Mouse (Mus musculus): Measurements from ENCODE around the gene Arid1b. TPM values are rescaled to one million over a fixed set of nuclear protein-coding genes. Genes with fewer than 3 reads are reported as not detected.
"Not testable (repeated sequence)": the region's sequence is repeated elsewhere in the genome, so short reads cannot be mapped to it uniquely, and the experiment has no call there.

Arid1b gene
- polyA plus RNA-seq, 1 experiment from 2014 or later = 22.6 TPM

GRCm38 (mm10) chr17:5109343-5109742, 115.2 kb downstream of the Arid1b start:
- WGBS = 84% methylated on average over 8 of the region's 8 CpGs
- Histone ChIP-seq H3K9me3 (ENCODE audit: control insufficient read depth, low read depth, low read length) (no peaks in the 10 kb centered on the region), H3K9ac (replicated peaks; ENCODE audit: low read depth, low read length) (no peak overlapping the region), H3K4me1 (ENCODE audit: control insufficient read depth, insufficient read depth, low read length) (peaks cover 28% of the 10 kb centered on the region), H3K36me3 (ENCODE audit: control insufficient read depth, insufficient read depth, low read length) (no peaks in the 10 kb centered on the region), H3K27me3 (ENCODE audit: control insufficient read depth, insufficient read depth, low read length) (no peaks in the 10 kb centered on the region), H3K4me2 (replicated peaks; ENCODE audit: low read depth, low read length) (no peak overlapping the region), H3K4me3 (ENCODE audit: low read depth, low read length) (no peak overlapping the region), H3K27ac (ENCODE audit: low read length) (0 out of 2 replicates have a peak overlapping the region, but pooled peaks have one; percentile 27)
- no peak for ATAC-seq (ENCODE audit: insufficient number of reproducible peaks, insufficient read depth, low FRiP score, low read depth)

DNA sequence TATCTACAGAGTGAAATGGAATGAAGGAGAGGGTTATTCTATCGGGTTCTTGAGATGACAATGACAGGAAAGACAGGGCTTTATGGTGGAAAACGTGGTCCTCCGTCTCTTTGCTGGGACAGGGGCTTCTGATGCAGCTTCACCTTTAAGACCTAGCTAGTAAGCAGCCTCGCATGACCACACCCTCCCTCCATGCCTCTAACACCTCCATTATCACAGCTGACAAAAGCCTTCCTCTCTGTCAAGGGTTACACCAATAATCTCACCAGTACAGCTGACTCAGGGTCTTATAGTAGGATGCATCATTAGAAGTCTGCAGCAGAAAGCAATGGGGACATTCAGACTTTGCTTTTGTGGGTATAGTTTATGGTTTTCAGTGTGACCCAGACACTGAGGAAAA, 116.0 kb downstream of the Arid1b start:
- no peaks in the 10 kb centered on the region for H3K27me3 ChIP-seq (ENCODE audit: control insufficient read depth, insufficient read depth, low read length)
- 69% methylated on average over 4 of the region's 4 CpGs for WGBS
- peaks cover 21% of the 10 kb centered on the region for H3K4me1 ChIP-seq (ENCODE audit: control insufficient read depth, insufficient read depth, low read length)
- H3K9ac ChIP-seq (replicated peaks; ENCODE audit: low read depth, low read length) = no peak overlapping the region
- H3K4me2 ChIP-seq (replicated peaks; ENCODE audit: low read depth, low read length) = no peak overlapping the region
- no peaks in the 10 kb centered on the region for H3K9me3 ChIP-seq (ENCODE audit: control insufficient read depth, low read depth, low read length)
- no peak overlapping the region for H3K4me3 ChIP-seq (ENCODE audit: low read depth, low read length)
- 0 out of 2 replicates have a peak, but pooled peaks cover 2% of the 10 kb centered on the region for H3K36me3 ChIP-seq (ENCODE audit: control insufficient read depth, insufficient read depth, low read length)
- no peak overlapping the region for H3K27ac ChIP-seq (ENCODE audit: low read length)
- ATAC-seq (ENCODE audit: insufficient number of reproducible peaks, insufficient read depth, low FRiP score, low read depth) = no peak

- H3K36me3 ChIP-seq (ENCODE audit: control insufficient read depth, insufficient read depth, low read length); H3K9me3 ChIP-seq (ENCODE audit: control insufficient read depth, low read depth, low read length); H3K27ac ChIP-seq (ENCODE audit: low read length); H3K4me2 ChIP-seq (replicated peaks; ENCODE audit: low read depth, low read length); ATAC-seq (ENCODE audit: insufficient number of reproducible peaks, insufficient read depth, low FRiP score, low read depth); H3K4me3 ChIP-seq (ENCODE audit: low read depth, low read length); H3K27me3 ChIP-seq (ENCODE audit: control insufficient read depth, insufficient read depth, low read length); H3K9ac ChIP-seq (replicated peaks; ENCODE audit: low read depth, low read length): not testable (repeated sequence)
- H3K4me1 ChIP-seq (ENCODE audit: control insufficient read depth, insufficient read depth, low read length) = peaks cover 19% of the 10 kb centered on the region
- WGBS = 92% methylated on average over 5 of the region's 5 CpGs
Measured at GRCm38 (mm10) chr17:5110981-5111380, 116.8 kb downstream of the Arid1b start.

- 75% methylated on average over 4 of the region's 4 CpGs for WGBS
- Histone ChIP-seq H3K27me3 (ENCODE audit: control insufficient read depth, insufficient read depth, low read length) (no peaks in the 10 kb centered on the region), H3K4me2 (replicated peaks; ENCODE audit: low read depth, low read length) (no peak overlapping the region), H3K27ac (ENCODE audit: low read length) (no peak overlapping the region), H3K9ac (replicated peaks; ENCODE audit: low read depth, low read length) (no peak overlapping the region), H3K4me1 (ENCODE audit: control insufficient read depth, insufficient read depth, low read length) (peaks cover 14% of the 10 kb centered on the region), H3K9me3 (ENCODE audit: control insufficient read depth, low read depth, low read length) (no peaks in the 10 kb centered on the region), H3K4me3 (ENCODE audit: low read depth, low read length) (no peak overlapping the region), H3K36me3 (ENCODE audit: control insufficient read depth, insufficient read depth, low read length) (0 out of 2 replicates have a peak, but pooled peaks cover 2% of the 10 kb centered on the region)
- ATAC-seq (ENCODE audit: insufficient number of reproducible peaks, insufficient read depth, low FRiP score, low read depth) = peak; percentile 53; the same call in 1 of the 2 replicates
Measured at GRCm38 (mm10) chr17:5112116-5112515, 118.0 kb downstream of the Arid1b start.

DNA sequence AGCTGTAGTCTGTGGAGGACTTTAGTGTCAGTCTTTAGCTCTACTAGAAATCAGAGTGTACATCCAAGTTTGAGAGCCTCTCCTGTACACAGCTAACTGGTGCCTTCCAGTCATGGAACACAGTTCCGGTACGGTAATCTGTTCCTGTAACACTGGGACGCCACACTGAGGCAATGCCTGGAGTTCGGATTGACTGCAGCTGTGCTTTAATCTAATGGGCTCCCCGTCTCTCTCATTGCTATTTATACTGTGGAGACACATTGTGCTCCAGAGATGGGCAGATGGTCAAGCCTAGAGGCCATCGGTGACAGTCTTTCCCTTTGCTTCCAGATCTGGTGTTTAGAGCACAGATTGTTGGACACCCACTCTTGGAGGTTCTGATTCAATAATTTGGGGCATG, 121.8 kb downstream of the Arid1b start:
- 72% methylated on average over 6 of the region's 6 CpGs for WGBS
- no peak overlapping the region for H3K4me2 ChIP-seq (replicated peaks; ENCODE audit: low read depth, low read length)
- no peaks in the 10 kb centered on the region for H3K27me3 ChIP-seq (ENCODE audit: control insufficient read depth, insufficient read depth, low read length)

GRCm38 (mm10) chr17:5116990-5117389, 122.9 kb downstream of the Arid1b start:
- Histone ChIP-seq H3K27ac (ENCODE audit: low read length) (no peak overlapping the region), H3K4me3 (ENCODE audit: low read depth, low read length) (no peak overlapping the region), H3K4me2 (replicated peaks; ENCODE audit: low read depth, low read length) (no peak overlapping the region), H3K27me3 (ENCODE audit: control insufficient read depth, insufficient read depth, low read length) (no peaks in the 10 kb centered on the region), H3K36me3 (ENCODE audit: control insufficient read depth, insufficient read depth, low read length) (0 out of 2 replicates have a peak, but pooled peaks cover 2% of the 10 kb centered on the region), H3K4me1 (ENCODE audit: control insufficient read depth, insufficient read depth, low read length) (no peaks in the 10 kb centered on the region; the same call in 1 of the 2 replicates), H3K9ac (replicated peaks; ENCODE audit: low read depth, low read length) (no peak overlapping the region), H3K9me3 (ENCODE audit: control insufficient read depth, low read depth, low read length) (no peaks in the 10 kb centered on the region)
- ATAC-seq (ENCODE audit: insufficient number of reproducible peaks, insufficient read depth, low FRiP score, low read depth) = no peak
- 73% methylated on average over 2 of the region's 2 CpGs for WGBS

More for the DNA sequence above, 121.8 kb downstream of the Arid1b start:
- Histone ChIP-seq H3K4me3 (ENCODE audit: low read depth, low read length) (no peak overlapping the region), H3K9me3 (ENCODE audit: control insufficient read depth, low read depth, low read length) (no peaks in the 10 kb centered on the region), H3K9ac (replicated peaks; ENCODE audit: low read depth, low read length) (no peak overlapping the region), H3K4me1 (ENCODE audit: control insufficient read depth, insufficient read depth, low read length) (no peaks in the 10 kb centered on the region; the same call in 1 of the 2 replicates), H3K36me3 (ENCODE audit: control insufficient read depth, insufficient read depth, low read length) (0 out of 2 replicates have a peak, but pooled peaks cover 2% of the 10 kb centered on the region), H3K27ac (ENCODE audit: low read length) (no peak overlapping the region)
- ATAC-seq (ENCODE audit: insufficient number of reproducible peaks, insufficient read depth, low FRiP score, low read depth) = no peak

- no peak overlapping the region for H3K4me2 ChIP-seq (replicated peaks; ENCODE audit: low read depth, low read length)
- H3K4me1 ChIP-seq (ENCODE audit: control insufficient read depth, insufficient read depth, low read length) = no peaks in the 10 kb centered on the region; the same call in 1 of the 2 replicates
- 74% methylated on average over 4 of the region's 4 CpGs for WGBS
- H3K4me3 ChIP-seq (ENCODE audit: low read depth, low read length) = no peak overlapping the region
- no peak overlapping the region for H3K27ac ChIP-seq (ENCODE audit: low read length)
- 0 out of 2 replicates have a peak, but pooled peaks cover 2% of the 10 kb centered on the region for H3K36me3 ChIP-seq (ENCODE audit: control insufficient read depth, insufficient read depth, low read length)
- no peaks in the 10 kb centered on the region for H3K9me3 ChIP-seq (ENCODE audit: control insufficient read depth, low read depth, low read length)
- no peaks in the 10 kb centered on the region for H3K27me3 ChIP-seq (ENCODE audit: control insufficient read depth, insufficient read depth, low read length)
- ATAC-seq (ENCODE audit: insufficient number of reproducible peaks, insufficient read depth, low FRiP score, low read depth) = peak; percentile 53; the same call in 1 of the 2 replicates
- no peak overlapping the region for H3K9ac ChIP-seq (replicated peaks; ENCODE audit: low read depth, low read length)
Measured at GRCm38 (mm10) chr17:5118171-5118570, 124.0 kb downstream of the Arid1b start.

DNA sequence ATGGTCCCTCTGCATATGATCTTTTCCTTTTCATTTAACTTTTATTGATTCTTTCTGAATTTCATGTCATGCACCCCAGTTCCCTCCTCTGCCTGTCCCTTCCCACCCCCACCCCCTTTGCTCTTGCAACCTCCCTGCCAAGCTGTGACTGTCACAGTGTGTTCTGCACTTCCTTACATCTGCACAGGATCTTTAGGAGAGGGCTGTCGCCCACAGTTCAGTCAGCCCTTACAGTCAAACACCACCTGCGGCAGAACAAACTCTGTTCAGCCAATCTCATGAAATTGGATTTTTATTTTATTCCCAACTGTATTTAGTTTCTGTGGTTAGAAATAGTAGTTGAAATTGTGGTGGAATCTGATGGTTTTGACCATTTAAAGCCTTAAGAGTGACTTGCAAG, 130.5 kb downstream of the Arid1b start:
- H3K27ac ChIP-seq (ENCODE audit: low read length) = no peak overlapping the region

More for the DNA sequence above, 130.5 kb downstream of the Arid1b start:
- Histone ChIP-seq H3K9me3 (ENCODE audit: control insufficient read depth, low read depth, low read length) (no peaks in the 10 kb centered on the region), H3K9ac (replicated peaks; ENCODE audit: low read depth, low read length) (no peak overlapping the region), H3K4me3 (ENCODE audit: low read depth, low read length) (no peak overlapping the region), H3K36me3 (ENCODE audit: control insufficient read depth, insufficient read depth, low read length) (peaks cover 5% of the 10 kb centered on the region; the same call in 1 of the 2 replicates), H3K4me1 (ENCODE audit: control insufficient read depth, insufficient read depth, low read length) (peaks cover 5% of the 10 kb centered on the region; the same call in 1 of the 2 replicates), H3K4me2 (replicated peaks; ENCODE audit: low read depth, low read length) (no peak overlapping the region), H3K27me3 (ENCODE audit: control insufficient read depth, insufficient read depth, low read length) (no peaks in the 10 kb centered on the region)
- 50% methylated on average over 2 of the region's 2 CpGs for WGBS
- no peak for ATAC-seq (ENCODE audit: insufficient number of reproducible peaks, insufficient read depth, low FRiP score, low read depth)

All from stomach, embryonic 14.5 days (tissue).